Mouse (Mus musculus) mature B cell (primary cell): Measurements from ENCODE around the gene Bmf.

Source experiments
- in situ Hi-C: fragments of 300-500 bp; cut with MboI; formaldehyde crosslinking; loops from 2 replicates; pipeline ENCODE4 v1.14.3; 2019

Bmf gene

DNA sequence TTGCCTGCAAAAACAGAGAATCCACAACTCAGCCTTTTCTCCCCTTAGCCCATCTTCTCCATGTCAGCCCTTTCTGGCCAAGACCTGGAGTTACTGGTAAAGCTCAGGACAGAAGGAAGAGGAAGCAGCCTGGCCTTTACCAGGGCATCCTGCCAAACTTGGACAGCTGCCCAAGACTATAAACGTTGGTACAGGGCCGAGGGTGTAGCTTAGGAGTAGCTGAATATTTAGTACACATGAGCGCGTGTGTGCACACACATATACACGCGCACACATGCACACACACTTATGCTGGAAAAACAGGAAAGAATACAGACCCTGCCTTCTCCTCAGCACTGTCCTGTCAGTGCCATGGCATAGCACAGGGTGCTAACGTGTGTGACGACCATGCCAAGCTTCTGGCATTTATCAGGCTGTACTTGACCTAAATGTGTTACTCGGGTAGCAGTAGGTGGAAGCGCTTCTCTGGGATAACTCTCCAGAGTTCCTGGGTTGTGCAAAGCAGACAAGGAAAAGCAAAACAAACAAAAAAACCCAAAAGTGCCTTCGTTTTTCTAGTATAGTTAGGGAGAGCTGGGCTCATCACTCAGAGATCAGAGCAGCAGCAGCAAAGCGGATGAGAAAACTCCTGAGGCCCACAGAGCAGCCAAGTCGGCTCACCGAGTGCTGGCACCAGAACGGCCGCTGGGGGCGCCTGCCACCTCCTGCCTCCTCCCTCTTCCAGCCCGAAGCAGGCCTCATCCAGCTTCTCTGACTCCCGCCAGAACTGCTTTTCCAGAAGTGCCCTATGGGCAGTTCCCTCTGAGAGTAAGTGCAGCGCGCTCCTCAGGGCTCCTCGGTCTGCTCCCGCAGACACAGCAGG, 4.0 kb downstream of the Bmf start:
- in situ Hi-C loops = no loop called here

DNA sequence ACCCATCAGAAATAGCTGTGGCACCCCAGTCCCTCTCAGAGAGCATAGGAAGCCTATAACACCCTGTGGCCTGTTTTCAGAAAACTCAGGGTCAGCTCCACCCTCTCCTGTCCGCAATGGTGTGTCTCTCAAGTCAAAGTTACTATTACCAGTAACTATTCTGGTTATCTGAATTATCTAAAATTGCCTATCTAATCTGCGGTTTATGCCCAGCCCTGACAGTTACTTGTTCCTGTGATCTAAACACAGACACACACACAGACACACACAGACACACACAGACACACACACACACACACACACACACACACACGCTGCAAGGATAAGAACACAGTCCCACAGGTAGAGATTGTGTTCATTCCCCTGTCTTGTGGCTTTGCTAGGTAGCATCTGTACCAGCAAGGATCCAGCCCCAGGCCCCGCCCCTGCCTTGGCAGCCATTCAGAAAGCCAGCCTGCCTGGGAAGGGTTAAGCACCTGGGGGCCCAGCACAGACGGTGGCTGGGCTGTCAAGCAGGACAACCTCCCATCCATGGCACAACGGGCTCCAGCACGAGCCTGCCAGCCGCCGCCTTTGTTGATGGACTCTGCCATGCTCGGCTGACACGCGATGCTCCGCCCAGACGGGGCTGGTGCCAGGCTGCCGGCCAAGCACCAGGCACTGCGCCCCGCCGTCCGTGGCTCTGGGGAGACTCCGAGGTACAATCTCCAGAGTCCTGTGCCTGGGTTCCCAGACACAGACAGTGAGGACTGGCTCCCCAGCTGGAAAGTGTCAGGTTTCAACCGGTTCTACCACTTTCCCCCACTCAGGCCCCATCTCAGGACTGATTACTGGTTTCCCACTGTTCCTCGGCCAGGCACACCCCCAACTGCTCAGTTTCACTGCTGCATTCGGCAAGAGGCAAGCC, 5.3 kb downstream of the Bmf start:
- in situ Hi-C loops = no loop called here

DNA sequence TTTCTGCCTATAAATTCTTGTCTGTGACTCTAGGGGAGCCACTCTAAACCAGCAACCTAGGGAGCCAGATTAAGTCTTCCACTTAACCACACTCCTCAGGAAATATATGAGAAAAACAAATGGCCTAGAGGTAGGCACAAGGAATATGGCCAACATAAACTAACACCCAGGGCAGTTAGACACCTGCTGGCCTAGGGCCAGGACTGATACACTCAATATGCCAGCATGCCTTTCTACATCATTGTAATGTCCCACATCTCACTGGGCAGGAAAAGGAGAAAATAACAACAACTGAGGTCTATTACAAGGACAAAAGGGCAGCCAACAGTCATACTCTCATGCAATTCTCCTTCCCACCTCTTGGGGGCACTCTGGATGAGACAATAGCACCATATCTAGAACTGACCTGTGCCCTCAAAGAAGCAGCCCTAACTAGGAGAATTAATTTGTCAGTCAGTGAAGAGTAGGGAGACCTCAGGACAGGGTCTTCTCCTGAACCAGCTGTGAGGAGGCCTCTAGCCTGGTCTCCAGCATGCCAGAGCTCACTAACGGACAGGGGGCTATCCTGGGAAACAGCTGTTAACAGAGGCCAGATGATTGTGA, 6.4 kb downstream of the Bmf start:
- in situ Hi-C loops = no loop called here

DNA sequence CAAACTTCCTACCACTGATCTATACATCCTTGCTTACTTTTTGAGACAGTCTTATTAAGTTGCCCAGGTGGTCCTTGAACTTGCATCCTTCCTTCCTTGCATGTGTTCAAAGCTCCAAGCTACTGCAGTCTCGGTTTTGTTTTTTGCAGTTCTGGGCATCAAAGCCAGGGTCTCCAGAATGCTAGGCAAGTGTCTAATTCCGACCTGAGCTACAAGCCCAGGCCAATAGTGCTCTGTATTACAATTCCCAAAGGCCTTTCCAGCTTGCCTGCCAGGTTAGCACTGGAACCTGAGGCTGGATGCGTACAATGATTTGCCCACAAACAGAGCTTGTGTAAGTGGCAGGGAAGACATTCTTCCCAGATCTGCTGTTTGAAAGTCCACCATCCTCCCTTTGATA, 7.8 kb downstream of the Bmf start:
- in situ Hi-C loops = no loop called here

DNA sequence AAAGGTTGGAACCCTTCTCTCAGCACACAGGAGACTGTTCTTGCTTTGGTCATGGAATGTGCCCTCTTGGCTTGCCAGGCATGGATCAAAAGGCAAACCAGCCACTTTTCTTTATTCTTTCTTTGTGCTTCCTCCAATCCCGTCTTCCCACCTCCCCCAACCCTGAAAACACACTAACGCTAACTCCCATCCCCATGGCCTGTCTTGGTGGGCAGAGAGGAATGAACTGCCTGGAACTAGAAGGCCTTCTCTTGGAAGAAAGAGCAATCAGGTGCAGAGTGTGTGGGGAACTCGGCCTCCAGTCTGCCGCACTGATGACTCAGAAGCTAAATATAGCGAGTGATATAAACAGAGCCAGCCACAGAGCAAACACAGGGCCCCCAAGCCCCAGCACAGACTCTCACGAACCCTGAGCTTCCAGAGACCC, 8.8 kb downstream of the Bmf start:
- in situ Hi-C loops = no loop called here

DNA sequence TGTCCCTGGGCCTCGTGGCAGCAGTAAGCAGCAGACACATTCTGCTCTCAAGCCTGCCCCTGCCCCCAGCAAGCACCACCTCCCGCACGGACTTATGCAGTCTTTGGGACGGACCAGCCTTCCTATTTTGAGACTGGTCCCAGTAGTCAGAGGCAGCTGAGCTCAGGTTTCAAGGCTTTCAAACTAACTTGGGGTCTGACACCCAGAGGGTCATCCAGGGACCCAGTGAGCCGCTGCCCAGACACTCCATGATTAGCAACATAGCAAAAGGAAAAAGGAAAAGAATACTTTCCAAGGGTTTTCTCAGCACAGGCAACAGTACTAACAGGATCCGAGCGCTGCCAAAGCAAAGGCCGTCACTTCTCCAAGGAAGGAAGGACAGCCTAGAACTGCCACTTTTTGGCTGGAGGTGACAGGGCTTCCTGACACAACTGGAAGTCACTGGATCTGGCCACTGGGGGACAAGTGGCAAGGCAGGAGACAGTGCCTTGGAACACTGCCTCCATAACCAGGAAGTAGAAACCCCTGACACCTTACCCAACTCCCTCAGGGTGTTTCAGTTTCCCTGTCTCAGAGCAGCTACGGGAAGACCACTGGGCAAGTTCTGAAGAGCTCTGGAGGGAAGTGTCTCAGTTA, 9.5 kb downstream of the Bmf start:
- in situ Hi-C loops = no loop called here

DNA sequence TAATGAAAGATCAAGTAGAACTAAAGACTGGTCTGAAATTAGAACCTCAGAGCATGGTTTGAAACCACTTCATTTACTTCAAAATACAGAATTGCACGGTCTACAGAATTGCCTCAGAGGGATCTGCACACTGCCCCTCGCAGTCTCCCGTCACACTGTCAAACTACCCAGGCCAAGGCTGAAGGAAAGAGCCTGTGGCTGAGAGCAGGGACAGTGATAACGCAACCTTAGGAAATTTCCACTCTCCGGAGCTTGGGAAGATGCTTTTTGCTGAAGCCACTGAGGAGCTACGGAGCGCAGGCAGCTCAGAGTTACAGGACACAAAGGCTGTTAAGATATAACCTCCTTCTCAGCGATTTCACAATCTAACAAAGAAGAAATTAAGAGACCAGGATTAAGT, 10.4 kb downstream of the Bmf start:
- in situ Hi-C loops = no loop called here

DNA sequence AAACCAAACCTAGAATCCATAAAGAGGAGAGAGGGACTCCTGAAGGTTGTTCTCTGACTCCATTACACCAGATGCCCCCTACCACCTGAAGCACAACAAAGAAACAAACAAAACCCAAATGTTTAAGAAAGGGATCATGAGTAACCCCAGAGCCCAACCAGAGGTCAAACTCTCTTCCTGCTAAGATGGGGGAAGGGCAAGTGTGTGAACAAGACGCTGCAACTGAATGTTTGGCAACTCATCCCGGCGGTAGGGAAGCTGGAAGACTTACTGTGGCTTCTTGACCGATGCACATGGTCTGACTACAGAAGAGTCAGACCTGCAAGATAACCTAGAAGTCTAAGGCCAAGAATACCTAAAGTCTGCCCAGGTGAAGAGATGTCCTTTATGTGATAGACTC, 12.3 kb downstream of the Bmf start:
- in situ Hi-C loops = no loop called here

DNA sequence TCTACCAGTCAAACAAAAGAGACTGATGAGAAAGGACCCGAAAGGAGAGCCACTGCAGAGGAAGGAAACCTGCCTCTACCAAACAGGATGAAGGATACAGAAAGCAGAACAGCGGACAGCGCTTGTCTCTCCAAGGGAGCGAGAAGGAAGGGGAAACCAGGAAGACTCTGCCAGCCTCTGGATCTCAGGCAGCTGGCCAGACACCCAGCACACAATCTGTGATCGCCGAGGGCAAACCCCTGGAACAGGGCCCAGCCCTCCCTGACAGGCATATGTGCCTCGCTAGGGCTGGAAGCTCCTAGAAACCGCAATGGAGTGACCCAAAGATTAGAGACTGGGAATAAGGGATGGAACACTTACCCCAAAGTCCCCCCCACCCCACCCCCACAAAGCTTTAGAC, 12.9 kb downstream of the Bmf start:
- in situ Hi-C loops = no loop called here

DNA sequence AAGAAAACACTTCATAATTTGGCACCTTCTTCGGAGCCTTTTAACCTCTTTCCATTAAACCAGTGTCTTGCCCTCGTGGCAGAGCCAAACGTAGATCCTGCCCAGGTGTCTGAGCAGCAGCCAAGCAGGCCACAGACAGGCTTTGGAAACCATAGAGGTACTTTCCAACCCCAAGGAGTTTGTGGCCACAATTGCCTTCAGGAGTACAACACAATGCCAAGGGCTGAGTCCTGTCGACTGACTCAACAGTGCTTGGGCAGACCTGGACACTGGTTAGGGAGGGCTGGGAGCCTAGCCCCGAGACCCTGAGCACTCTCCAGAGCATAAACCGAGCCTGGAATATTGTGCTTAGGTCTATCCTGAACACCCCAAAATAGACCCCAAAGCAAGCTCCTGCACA, 13.4 kb downstream of the Bmf start:
- in situ Hi-C loops = no loop called here

DNA sequence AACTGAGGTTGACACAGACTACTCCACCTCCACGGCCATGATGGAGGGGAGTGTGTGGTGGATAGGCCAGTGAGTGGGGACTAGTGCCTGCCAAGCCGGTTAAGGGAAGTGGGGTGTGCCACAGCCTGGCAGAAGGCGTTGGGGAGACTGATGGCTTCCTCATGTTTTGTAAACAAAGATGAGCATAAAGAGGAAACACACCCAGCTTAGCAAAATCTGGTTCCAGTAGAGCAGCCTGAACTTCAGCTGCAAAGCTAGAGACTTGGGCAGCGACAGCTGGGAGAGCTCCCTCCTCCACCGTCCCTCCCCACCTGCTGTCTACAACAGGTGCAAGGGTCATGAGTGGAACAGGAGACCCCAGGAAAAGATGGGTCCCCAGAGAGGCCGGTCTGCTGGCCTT, 15.5 kb downstream of the Bmf start:
- in situ Hi-C loops = no loop called here

DNA sequence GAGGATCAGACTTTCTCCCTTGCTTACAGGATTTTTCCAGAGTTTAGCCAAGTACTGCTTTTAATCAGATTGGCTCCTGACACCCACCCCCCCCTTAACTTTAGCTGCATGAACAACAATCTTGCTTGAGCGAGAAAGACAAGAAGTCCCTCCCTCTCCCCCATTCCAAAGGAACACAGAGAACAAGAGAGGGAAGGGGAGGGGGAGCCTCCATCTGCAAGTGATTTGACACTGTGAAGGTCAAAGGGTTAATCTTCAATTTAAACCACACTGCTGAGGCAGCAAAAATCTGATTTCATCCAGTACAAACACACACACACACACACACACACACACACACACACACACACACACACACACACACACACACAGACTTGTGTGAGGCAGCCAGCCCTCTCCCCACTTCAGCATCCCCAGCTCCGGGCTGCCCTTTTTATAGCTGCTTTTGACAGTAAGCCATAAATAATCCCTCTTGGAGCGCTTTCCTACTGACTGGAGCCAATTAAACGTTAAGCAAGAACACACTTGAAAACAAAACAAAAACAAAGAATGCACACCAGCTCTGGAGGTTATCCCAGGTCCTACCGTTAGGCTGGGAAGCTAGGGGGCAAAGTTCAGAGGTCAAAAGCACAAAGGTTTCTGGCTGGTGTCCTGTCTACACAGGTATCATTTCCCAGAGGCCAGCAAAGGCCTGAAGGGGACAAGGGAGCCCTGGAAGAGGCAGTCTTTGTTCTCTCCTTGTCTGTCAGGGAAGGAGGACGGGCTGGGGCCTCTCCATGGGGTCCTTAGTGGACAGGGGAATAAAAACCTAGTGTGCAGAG, 16.4 kb downstream of the Bmf start:
- in situ Hi-C loops = no loop called here

DNA sequence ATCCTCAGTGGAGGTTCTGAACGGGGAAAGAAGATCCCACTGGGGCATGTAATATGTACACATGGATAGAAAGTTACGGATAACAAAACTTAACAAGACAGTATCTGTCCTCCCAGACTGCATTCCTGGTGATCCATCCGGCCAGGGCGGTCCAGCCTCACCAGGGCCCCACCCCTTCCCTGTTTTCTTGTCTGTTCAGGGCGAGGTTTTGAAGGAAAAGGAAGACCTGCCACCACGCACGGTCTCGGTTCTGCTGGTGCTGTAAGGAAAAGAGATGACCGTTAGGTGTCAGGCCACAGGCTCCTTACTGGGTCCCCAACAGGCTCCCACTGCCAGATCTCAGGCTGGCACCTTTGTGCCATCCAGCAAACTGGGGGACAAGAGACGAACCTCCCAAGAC, 17.1 kb downstream of the Bmf start:
- in situ Hi-C loops = no loop called here

DNA sequence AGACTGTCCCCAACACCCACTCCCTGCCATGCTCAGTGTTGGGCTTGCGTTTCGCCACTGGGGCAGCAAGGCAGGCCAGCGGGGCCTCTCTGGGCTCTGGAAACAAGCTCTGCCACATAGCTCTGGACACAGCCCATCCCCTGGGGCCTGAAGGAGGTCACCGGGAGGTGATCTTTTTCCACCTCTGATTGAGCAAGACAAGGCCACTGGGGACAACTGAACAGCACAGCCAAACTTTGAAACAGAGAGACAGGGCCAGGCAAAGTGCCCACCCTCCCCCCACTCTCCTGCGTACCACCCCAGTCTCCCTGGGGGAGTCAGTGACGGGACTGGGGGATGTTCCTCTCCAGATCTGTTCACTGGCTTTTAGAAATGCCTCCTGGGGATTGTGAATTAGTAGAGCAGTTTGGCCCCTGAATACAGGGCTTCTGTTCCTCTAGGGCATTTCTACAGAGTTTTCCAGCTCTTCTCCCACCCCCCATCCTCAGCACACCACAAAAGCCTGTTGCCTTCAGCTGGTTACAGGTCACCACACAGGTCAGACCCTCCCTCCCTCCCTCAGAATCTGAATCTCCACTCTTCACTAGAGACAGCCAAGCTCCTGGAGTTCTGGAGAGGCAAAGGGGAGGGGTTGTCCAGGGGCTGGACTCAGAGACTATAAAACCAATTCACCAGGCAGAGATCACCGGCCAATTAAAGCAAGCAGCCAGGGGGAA, 19.9 kb downstream of the Bmf start:
- in situ Hi-C loops = no loop called here

DNA sequence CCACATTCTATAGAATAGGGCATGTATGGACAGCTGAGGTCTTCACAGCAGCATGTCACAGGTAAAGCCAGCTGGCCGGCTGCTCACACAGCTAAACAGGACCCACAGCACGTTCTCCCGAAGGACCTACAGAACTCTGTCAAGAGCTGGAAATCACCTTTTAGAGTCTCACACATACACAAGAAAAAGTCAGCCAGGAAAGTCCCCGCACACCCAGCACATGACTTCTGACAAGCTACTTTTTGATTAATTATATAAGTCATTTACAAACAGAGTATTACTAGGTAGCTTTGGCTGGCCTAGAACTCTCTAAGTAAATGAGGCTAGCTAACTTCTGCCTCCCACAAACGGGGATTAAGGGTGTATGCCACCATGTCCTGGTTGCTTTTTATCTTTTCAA, 22.9 kb downstream of the Bmf start:
- in situ Hi-C loops = no loop called here

DNA sequence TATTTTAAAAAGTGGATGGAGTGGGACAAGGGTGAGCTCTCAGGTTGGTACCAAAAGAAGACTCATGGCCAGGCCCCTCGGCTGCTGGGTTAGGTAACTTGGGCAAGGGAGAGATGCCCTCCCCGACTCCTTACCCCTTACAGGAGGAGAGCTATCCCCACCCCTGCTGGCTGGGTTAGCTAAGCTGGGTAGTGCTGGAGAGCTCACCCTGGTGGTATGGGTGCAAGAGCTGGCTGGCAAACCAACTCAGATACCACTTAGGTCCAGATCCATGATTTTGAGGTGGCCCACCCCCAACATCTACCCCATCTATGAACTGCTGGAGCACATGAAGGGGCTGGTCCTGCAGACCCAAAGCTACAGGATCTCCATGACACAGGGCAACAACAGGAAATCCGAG, 24.7 kb downstream of the Bmf start:
- in situ Hi-C loops = no loop called here

DNA sequence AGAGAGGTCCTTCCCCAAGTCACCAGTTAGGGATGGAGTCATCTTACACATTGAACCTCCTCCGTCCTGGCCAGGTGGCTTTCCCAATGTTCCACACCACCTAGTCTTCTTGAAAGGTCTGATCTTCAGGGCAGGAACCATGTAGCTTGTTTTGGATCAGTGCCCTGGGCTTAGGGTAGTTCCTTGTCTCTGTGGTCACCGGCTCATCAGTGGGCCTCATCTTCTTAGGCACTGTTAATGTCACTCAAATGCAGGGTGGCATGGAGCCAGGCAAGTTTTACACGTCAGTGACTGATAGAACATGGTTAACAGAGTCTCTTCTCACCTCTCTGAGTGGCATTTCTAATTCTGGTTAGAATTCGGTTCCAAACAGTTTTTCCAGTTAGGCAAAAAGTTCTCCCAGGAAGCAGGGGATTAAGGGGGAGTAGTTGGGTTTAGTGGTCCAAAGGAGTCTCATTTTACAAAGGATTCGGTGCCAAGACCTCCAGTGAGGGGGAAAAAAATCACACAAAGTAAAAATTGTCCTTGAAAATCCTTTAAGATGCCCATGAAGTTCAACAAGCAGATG, 26.2 kb downstream of the Bmf start:
- in situ Hi-C loops = no loop called here

DNA sequence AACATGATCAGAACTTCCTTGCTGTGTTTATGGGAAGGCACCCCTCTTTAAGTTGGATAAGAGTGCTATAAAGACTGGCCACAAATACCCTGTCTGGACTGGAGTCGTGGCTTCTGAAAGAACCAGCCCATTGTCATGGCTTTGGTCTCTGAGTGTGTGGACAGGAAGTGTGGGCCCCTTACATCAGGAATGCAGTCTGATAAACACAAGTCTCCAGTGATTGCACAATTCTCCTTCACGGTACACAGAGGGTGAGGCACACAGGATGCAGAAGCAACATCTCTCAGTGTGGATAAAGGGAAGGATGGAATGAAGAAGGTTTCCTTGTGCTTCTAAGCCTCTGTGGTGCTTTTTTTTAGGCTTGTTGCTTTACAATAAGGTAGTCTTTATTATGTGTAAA, 27.2 kb downstream of the Bmf start:
- in situ Hi-C loops = no loop called here

DNA sequence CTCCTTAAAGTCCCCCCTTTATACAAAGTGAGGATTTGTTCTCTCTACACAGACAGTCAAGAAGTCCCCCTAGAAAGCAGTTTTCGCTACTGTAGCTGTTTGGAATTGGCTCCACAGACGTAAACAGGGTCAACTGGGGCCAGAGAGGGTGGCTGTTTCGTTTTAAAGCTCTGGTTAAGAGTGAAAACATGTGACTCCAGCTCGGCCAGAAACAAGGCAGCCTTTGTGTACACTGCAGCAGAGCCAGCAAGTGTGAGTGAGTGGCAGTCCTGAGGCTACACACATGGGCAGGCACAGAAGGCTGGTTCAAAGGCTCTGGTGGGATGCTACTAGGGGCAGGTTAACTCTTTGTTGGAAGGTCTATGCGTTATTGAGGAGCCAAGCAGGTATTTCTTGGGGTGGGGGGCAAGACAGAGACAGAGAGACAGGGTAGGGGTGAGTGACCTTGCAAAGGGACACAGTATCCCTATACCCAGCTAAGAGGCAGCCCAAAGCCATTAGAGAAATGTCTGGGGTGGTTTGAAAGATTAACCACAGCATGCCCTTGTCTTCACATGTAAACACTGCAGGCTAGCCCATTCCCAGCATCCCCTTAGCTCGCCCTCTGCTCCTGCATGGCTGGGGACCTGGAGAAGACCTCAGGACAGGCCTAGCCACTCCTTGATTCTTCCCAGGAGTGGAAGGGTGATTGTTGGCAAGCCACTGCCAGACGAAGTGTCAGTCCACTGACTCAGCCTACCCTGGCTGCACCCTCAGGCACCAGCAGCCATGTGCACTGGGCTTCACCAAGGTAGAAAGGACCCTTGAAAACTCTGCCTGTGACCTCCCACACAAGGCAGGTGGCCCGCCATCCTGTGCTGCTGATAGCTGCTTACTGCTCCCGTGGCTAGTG, 29.2 kb downstream of the Bmf start:
- in situ Hi-C loops = no loop called here
